Mouse (Mus musculus): ENCODE measurements around the gene Paqr4. TPM values are rescaled to one million over a fixed set of nuclear protein-coding genes. Genes with fewer than 3 reads are reported as not detected.
"Not testable (repeated sequence)": the region's sequence is repeated elsewhere in the genome, so short reads cannot be mapped to it uniquely, and the experiment has no call there.

Paqr4 gene
- polyA plus RNA-seq, 1 experiment, result 6.4 TPM

- WGBS, result 85% methylated on average over 10 of the region's 10 CpGs
- TF ChIP-seq POLR2A (IDR thresholded peaks at IDR 0.05; ENCODE audit: borderline replicate concordance, control insufficient read depth, low read depth, low read length) (no peak), CTCF (IDR thresholded peaks at IDR 0.05; ENCODE audit: control insufficient read depth, insufficient read depth, low read length) (no peak)
- no peak overlapping the region for H3K4me3 ChIP-seq (replicated peaks; ENCODE audit: control insufficient read depth, low read depth, low read length)
- no peak overlapping the region for H3K27ac ChIP-seq (ENCODE audit: control insufficient read depth, insufficient read depth, low read depth, low read length, poor library complexity)
- no peaks in the 10 kb centered on the region for H3K4me1 ChIP-seq (ENCODE audit: control insufficient read depth, insufficient read depth, low read length)
Measured at GRCm38 (mm10) chr17:23776216-23776615, 35.5 kb upstream of the Paqr4 start.

GRCm38 (mm10) chr17:23774090-23774489, 33.4 kb upstream of the Paqr4 start:
- Histone ChIP-seq H3K27ac (ENCODE audit: control insufficient read depth, insufficient read depth, low read depth, low read length, poor library complexity) (no peak overlapping the region), H3K4me3 (replicated peaks; ENCODE audit: control insufficient read depth, low read depth, low read length) (no peak overlapping the region), H3K4me1 (ENCODE audit: control insufficient read depth, insufficient read depth, low read length) (no peaks in the 10 kb centered on the region; the same call in 1 of the 2 replicates)
- no peak for TF ChIP-seq POLR2A (IDR thresholded peaks at IDR 0.05; ENCODE audit: borderline replicate concordance, control insufficient read depth, low read depth, low read length)
- TF ChIP-seq CTCF (IDR thresholded peaks at IDR 0.05; ENCODE audit: control insufficient read depth, insufficient read depth, low read length), result peak; percentile 94
- WGBS, result under 1% methylated on average over 12 of the region's 12 CpGs

GRCm38 (mm10) chr17:23773676-23774075, 33.0 kb upstream of the Paqr4 start:
- Histone ChIP-seq H3K27ac (ENCODE audit: control insufficient read depth, insufficient read depth, low read depth, low read length, poor library complexity) (no peak overlapping the region), H3K4me3 (replicated peaks; ENCODE audit: control insufficient read depth, low read depth, low read length) (no peak overlapping the region), H3K4me1 (ENCODE audit: control insufficient read depth, insufficient read depth, low read length) (no peaks in the 10 kb centered on the region; the same call in 1 of the 2 replicates)
- TF ChIP-seq POLR2A (IDR thresholded peaks at IDR 0.05; ENCODE audit: borderline replicate concordance, control insufficient read depth, low read depth, low read length) (no peak), CTCF (IDR thresholded peaks at IDR 0.05; ENCODE audit: control insufficient read depth, insufficient read depth, low read length) (no peak)
- 66% methylated on average over 6 of the region's 6 CpGs for WGBS

- not testable (repeated sequence) for H3K4me3 ChIP-seq (replicated peaks; ENCODE audit: control insufficient read depth, low read depth, low read length); H3K4me1 ChIP-seq (ENCODE audit: control insufficient read depth, insufficient read depth, low read length); H3K27ac ChIP-seq (ENCODE audit: control insufficient read depth, insufficient read depth, low read depth, low read length, poor library complexity)
- 74% methylated on average over 2 of the region's 2 CpGs for WGBS
Measured at GRCm38 (mm10) chr17:23772219-23772556, 31.5 kb upstream of the Paqr4 start.

- Histone ChIP-seq H3K27ac (ENCODE audit: control insufficient read depth, insufficient read depth, low read depth, low read length, poor library complexity) (peak within 1 kb of the TSS; percentile 42; the same call in 1 of the 2 replicates), H3K4me1 (ENCODE audit: control insufficient read depth, insufficient read depth, low read length) (no peaks in the 10 kb centered on the region; the same call in 1 of the 2 replicates), H3K4me3 (replicated peaks; ENCODE audit: control insufficient read depth, low read depth, low read length) (peak within 1 kb of the TSS; percentile 90)
- 4% methylated on average over 57 of the region's 58 CpGs for WGBS
- no peak for TF ChIP-seq CTCF (IDR thresholded peaks at IDR 0.05; ENCODE audit: control insufficient read depth, insufficient read depth, low read length)
- peak; percentile 62; the same call in 1 of the 2 replicates for TF ChIP-seq POLR2A (IDR thresholded peaks at IDR 0.05; ENCODE audit: borderline replicate concordance, control insufficient read depth, low read depth, low read length)
Measured at GRCm38 (mm10) chr17:23771284-23772218, 30.9 kb upstream of the Paqr4 start, which contains the start of gene Flywch1. TSS of gene Flywch1 (minus strand) at chr17:23771602.

GRCm38 (mm10) chr17:23770896-23771283, 30.2 kb upstream of the Paqr4 start:
- Histone ChIP-seq H3K27ac (ENCODE audit: control insufficient read depth, insufficient read depth, low read depth, low read length, poor library complexity) (peak overlapping the region; percentile 42; the same call in 1 of the 2 replicates), H3K4me3 (replicated peaks; ENCODE audit: control insufficient read depth, low read depth, low read length) (peak overlapping the region; percentile 90), H3K4me1 (ENCODE audit: control insufficient read depth, insufficient read depth, low read length) (no peaks in the 10 kb centered on the region; the same call in 1 of the 2 replicates)
- TF ChIP-seq CTCF (IDR thresholded peaks at IDR 0.05; ENCODE audit: control insufficient read depth, insufficient read depth, low read length) (no peak), POLR2A (IDR thresholded peaks at IDR 0.05; ENCODE audit: borderline replicate concordance, control insufficient read depth, low read depth, low read length) (no peak)
- WGBS, result 2% methylated on average over 19 of the region's 19 CpGs

GRCm38 (mm10) chr17:23770493-23770892, 29.8 kb upstream of the Paqr4 start:
- Histone ChIP-seq H3K4me3 (replicated peaks; ENCODE audit: control insufficient read depth, low read depth, low read length) (peak overlapping the region; percentile 90), H3K27ac (ENCODE audit: control insufficient read depth, insufficient read depth, low read depth, low read length, poor library complexity) (no peak overlapping the region), H3K4me1 (ENCODE audit: control insufficient read depth, insufficient read depth, low read length) (no peaks in the 10 kb centered on the region; the same call in 1 of the 2 replicates)
- WGBS, result 46% methylated on average over 2 of the region's 2 CpGs
- TF ChIP-seq POLR2A (IDR thresholded peaks at IDR 0.05; ENCODE audit: borderline replicate concordance, control insufficient read depth, low read depth, low read length) (no peak), CTCF (IDR thresholded peaks at IDR 0.05; ENCODE audit: control insufficient read depth, insufficient read depth, low read length) (no peak)

- H3K4me1 ChIP-seq (ENCODE audit: control insufficient read depth, insufficient read depth, low read length), result no peaks in the 10 kb centered on the region; the same call in 1 of the 2 replicates
- H3K27ac ChIP-seq (ENCODE audit: control insufficient read depth, insufficient read depth, low read depth, low read length, poor library complexity), result no peak overlapping the region
- no peak for TF ChIP-seq POLR2A (IDR thresholded peaks at IDR 0.05; ENCODE audit: borderline replicate concordance, control insufficient read depth, low read depth, low read length)
- no peak for TF ChIP-seq CTCF (IDR thresholded peaks at IDR 0.05; ENCODE audit: control insufficient read depth, insufficient read depth, low read length)
- 92% methylated on average over 11 of the region's 11 CpGs for WGBS
- no peak overlapping the region for H3K4me3 ChIP-seq (replicated peaks; ENCODE audit: control insufficient read depth, low read depth, low read length)
Measured at GRCm38 (mm10) chr17:23762976-23763375, 22.3 kb upstream of the Paqr4 start.

Measured in bone marrow, adult 2 months (tissue).